Mouse (Mus musculus): ENCODE data around the gene Zscan2.

The Zscan2 gene

DNA sequence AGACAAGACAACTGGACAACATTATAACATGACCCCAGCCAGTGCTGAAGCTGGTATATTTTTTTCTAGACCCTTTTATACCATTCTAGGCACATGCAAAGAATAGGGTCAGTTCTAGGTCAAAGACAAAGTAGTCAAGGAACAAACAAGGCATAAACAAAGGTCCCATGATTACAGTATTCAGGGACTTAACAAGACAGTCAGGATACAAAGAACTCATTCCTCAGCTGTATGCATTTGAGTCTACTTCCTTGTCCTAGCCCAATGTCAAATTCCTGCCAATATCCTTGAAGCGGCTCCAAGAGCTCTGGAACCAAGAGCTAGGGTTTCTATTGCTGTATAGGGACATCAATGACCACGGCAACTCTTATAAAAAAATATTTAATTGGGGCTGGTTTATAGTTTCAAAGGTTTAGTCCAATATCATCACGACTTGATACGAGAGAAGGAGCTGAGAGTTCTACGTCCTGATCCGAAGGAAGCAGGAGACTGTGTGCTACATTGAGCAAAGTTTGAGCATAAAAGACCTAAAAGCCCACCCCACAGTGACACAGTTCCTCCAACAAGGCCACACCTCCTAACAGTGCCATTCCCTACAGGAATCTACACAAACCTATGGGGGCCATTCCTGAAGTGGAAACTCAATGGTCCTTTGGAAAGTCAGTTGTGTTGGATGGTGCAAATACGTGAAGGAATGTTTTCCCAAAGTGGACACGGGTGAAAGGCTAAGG, 16.6 kb upstream of the Zscan2 start:
- no peak for DNase-seq

DNA sequence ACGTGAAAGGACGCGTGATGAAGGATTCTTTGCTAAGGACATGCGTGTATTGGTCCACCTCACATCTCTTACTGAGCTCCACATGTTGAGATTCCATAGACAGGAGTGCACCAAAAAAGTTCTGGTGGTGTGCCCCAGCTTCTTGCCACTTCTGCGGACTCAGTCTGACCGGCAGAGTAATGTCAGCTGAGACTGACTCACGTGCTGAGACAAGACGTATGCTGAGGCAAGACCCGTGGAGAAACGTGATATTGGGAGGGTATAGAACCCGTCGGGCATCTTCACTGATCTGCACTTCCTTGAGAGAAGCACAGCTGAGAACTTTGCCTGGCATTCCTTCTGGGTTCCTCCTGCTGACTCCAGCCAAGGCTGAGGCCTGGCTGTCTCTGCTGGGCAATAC, 16.0 kb upstream of the Zscan2 start:
- DNase-seq: no peak

DNA sequence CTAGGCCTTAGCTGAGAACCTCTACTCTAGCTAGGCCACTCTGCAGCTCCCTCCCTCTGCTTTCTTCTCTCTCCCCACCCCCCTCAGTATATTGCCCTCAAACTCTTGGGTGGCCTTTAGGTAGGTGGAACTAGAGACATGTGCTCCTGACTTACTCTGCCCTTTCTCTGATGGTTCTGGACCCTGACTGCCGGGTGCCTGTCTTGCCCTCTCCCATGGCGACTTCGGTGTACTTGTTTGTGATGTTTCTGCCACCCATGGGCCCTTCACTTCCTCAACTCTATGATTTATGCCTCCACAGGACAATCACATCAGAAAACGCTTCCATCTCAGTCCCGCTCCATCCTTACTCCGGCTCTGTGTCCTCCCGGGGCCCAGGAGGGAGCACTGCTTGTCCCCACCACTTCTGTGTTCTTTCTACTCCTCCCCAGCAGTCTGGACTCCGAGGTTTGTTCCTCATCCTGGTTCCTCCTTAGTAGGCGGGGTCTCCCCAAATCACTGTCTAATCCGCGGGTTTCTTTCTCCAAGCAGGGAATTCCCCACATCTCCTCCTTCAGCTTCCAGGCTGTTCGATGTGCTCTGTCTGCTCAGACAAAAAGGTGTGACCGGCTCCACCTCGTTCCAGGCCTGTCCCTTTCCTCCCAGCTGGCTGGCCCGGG, 15.0 kb upstream of the Zscan2 start:
- no peak for DNase-seq

DNA sequence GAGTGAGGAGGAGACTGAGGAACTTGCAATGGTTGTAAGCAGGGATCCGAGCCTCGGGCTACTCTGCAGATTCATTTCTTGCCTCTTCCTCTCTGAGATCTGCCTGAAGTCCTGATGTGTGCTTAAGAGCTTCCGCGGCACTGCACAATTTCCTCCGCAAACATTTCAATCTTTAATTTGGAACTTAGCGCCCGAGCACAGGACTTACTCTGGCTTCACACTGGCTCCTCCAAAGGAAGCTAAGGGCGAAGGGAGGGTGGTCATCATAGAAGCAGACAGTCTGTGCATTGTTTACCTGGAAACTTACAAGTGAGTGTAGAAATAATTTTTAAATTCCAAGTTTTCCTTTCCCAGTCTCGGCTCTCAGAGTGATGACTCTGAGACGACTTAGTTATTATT, 14.4 kb upstream of the Zscan2 start:
- DNase-seq: no peak

DNA sequence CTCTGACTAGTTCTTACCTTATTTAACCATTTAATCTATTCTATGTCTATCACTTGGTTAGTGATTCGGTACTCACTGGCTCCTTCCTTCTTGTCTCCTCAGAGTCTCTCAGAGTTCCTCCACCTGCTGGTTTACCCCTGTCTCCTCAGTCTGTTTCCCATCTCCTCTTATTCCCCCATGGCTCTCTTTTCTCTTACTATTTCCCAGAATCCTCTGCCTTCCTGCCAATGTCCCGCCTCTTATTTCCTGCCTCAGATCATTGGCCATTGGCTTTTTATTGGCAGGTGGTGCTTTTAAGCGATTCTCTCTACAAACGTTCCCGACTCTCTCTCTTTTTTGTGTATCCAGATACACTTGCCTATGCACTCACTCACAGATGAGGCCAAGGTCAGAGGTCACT, 14.0 kb upstream of the Zscan2 start:
- DNase-seq: no peak

DNA sequence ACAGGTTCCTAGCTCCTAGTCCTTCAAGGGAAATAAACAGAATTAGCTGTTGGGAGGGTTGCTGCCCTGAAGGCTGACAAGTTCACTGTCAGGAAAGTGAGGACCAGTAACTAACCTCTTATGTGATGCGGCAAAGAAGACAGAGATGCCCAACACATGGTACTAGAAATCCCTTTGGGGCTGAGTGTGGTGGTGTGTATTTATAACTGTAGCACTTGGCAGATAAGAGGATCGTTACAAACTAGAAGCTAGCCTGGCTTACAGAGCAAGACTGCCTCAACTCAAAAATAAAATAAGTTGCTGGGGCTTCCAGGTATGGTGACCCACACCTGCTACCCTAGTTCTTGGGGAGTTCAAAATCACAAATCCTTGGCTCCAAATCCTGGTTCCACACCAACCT, 11.5 kb upstream of the Zscan2 start:
- DNase-seq: no peak

DNA sequence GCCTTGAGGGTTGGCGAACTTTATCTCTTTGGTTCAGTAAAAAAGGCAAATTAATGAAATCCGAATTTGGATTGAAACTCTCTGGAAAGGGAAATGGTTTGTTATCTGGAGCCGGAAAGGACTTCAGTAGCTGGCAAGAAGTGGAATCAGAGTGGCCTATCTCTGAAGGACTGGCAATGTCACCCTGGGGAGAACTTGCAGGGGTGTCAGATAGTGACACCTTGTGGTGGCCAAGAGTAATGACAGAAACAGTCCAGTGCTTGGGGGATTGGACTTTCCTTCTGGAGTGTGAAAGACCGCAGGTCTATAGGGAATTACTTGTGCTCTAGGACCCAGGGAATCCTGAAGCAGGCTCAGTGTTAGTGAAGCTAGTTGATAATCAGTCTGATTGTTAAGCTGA, 11.0 kb upstream of the Zscan2 start:
- peak; percentile 29 for DNase-seq

DNA sequence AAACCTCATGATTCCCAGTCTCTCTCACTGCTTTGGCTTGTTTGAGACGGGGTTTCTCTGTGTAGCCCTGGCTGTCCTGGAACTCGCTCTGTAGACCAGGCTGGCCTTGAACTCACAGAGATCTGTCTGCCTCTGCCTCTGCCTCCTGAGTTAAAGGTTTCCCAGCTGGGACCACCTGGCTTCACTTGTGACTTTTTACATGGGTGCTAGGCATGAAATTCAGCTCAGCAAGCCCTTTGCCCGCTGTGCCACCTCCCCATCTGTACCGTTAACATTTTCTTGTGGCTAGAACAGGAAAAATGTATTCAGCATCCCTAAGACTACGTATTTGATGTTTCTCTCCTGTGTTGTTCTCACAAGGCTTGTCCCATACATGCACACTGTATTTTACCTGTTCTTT, 10.2 kb upstream of the Zscan2 start:
- DNase-seq: no peak

DNA sequence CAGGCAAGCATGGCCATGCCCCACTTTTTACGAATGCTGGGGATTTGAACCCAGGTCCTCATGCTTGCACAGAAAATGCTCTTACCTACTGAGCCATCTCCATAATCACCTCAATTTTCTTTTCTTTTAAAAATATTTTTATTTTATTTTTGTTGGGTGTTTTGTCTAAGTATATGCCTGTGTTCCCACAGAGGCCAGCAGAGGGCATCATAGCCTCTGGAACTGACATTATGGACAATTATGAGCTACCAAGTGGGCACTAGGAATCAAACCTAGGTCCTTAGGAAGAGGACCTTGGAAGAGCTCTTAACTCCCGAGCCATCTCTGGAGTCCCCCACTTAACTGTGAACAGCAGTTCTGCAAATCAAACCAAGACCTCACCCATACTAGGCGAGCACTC, 7.5 kb upstream of the Zscan2 start:
- no peak for DNase-seq

DNA sequence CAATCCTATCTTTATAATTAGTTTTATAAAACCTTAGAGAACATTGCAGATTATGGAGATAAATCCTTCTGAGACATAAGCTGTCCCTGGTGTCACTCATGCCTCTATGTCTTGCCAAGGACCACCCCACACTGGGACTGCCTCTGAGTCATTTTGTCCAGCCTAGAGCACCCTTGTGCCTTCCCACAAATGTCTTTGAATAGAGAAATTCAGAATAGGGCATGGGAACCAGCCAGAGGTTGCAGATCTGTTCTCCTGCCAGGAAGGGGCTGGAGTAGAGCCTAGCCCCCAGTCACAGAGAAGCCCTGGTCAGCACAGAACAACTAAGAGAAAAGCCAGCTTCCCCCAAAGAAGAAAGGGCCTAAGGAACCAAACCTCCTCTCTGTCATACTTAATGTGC, 5.4 kb upstream of the Zscan2 start:
- DNase-seq: no peak

DNA sequence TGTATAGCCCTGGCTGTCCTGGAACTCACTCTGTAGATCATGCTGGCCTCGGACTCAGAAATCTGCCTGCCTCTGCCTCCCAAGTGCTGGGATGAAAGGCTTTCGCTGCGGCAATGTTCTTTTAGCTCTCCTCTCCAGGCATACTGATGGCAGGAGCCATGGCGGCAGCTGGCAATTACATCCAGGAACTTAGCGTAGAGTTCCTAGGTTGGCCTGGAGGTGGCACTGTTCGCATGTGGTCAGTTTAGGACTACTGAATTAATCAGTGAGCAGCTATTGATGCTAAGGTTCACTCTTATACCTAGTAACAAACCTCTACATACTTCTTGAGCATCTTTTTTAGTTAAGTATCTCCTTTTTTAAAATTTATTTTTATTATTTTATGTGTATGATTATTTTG, 3.5 kb upstream of the Zscan2 start:
- peak; percentile 69 for DNase-seq

DNA sequence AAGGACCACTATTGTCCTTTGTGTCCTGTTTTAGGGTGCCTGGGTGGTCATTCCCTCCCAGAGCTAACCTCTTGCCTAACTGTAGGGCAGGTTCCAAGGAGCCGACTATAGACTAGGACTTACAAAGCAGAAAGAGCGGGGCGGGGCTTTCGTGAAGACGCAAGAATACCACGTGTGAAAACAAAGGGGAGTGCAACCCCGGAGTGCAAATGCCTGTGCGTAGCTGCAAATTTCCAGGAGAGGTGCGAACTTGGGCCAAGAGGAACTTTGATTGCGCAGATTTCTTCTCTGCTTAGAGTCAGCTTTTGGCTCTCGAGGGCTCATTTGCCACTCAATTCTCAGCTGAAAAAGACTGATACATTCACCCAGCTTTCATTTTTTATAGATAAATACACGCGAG, 493 bp upstream of the Zscan2 start:
- DNase-seq: peak; percentile 67

DNA sequence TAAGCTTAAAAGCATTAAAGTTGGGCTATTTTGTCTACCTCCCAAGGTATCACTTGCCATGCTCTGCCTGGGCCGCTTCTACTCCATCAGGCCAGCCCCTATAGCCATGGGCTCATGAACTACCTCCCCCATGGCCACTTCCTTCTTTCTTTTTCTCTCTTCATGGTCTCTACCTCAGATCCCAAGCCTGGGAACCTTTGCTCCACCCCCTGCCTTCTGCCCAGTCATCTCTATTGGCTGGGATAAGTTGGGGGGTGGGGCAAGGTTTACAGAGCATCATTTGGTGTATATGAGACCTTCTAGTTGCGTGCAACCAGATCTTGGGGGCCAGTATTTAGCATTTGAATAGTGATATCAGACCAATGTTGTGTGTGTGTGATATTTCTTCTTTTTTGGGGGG, 1.8 kb downstream of the Zscan2 start:
- no peak for DNase-seq

DNA sequence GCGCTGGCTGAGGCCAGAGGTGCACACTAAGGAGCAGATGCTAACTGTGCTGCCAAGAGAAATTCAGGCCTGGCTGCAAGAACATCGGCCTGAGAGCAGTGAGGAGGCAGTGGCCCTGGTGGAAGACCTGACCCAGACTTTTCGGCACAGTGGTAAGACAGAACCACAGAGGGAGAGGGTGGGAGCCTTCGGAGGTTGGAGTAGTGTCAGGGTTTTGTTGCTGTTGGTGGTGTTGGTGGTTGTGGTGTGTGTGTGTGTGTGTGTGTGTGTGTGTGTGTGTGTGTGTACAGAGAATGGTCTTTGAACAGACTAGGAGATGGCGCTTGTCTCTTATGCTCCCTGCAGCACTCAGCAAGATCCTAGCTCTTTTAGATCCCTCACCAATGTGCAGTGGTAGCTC, 2.8 kb downstream of the Zscan2 start:
- no peak for DNase-seq

DNA sequence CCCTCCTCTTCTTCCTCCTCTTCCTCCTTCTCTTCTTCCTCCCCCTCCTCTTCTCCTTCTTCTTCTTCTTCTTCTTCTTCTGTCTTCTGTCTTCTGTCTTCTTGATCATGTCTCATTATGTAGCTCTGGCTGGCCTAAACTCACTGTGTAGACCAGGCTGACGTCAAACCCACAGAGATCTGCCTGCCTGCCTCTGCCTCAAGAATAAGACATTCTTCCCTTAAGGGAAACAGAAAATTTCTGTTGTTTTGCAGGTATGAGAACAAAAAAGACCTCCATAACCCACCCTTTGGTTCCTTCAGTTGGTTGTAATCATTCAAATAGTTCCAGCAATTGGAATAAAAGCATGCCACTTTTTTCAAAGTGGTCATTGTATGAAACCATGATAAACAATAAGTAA, 3.4 kb downstream of the Zscan2 start:
- no peak for DNase-seq

DNA sequence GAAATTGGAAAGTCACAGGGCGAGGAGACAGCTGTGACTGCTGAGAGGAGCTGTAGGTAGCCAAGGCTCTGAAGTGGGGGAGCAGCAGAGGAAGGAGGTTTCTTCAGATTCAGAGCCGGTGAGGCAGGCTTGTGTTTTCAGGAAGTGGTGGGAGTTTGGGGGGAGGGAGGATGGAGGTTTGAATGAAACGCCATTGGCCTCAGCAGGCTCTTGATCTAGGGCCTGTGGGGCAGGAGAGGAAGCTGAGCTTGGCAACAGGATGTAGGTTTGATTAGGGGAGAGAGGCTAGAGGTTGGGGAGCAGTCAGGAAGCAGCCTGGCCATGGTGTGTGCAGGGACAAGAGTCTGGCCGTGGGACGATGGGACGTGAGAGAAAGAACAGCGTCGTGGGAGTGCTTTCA, 4.1 kb downstream of the Zscan2 start:
- no peak for DNase-seq

DNA sequence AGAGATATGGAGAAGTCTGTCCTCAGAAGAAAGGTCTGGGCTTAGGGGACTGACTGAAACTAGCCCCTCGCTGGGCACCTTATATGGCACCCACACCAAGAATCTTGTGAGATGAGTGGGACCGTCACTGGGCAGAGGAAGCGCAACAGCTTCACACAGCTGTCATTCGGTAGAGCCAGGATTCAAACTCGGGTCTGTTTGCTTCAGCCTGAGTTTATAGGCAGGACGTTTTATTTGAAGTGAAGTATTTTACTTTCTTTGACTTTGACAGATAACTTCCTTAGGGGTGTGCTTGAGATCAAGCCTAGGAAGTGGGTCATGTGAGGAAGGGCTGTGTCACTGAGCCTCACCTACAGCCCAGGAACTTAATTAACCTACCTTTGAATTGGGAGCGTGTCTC, 4.8 kb downstream of the Zscan2 start:
- DNase-seq: no peak

DNA sequence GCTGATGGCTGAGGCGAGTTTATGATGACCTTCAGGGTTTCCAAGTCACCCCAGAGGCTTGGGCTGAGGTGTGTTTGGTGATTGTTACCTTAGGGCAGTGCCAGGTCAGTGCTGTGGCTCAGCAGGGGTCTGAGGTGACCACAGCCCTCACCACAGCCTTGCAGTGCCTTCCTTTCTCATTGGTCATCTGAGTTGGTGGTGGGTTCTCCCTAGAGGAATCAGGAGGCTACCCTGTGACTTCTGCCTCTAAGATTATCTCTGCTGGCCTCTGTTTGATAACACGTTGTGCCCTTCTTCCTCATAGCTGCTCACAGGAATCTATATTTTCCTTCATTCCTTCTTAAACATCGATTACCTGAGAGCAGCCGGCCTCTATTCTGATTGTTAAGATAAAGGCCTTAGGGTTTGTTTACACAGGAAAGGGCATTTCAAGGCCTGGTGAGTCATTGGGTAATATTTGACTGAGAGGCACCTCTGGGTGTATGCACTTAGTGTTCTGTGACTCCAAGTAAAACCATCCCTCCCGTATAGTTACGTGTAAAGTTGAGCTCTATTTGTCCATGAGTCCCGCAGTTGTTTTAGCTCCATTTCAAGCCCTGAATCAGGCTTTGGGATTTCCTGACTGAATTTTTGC, 5.9 kb downstream of the Zscan2 start:
- no peak for DNase-seq

DNA sequence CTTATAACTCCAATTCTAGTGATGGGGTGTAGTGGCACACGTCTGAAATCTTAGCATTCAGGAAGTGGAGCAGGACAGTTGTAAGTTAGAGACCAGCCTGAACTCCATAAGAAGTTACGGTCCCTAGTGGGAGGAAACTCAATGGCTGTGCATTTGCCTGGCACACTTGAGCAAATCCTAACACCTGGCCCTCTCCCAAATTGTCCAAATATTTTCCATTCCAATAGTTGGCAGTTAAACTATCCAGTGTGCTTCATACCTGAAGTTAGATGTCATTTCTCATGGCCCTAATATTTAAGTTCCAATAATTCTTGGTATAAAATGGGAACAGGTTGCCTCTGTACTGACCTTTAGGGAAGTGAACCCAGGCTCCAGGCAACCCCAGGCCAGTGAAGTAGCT, 8.0 kb downstream of the Zscan2 start:
- DNase-seq: no peak

DNA sequence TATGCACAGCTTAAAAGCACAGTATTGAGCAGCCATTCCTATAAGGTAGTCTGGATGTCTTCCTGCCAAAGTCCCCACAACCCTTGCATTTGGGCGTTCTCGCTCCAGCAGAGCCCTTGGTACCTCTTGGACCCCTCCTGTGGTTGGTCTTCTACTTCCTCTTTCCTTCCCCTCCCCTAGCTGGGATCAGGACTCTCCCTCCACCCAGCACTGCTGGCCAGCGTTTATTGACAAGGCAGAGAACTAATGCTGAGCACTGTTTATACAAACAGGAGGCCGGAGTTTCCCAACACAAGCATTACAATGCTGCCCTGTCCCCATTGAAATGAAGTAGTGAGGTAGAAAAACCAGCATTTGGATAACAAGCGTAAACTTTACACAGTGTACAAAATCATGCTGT, 12.3 kb downstream of the Zscan2 start:
- DNase-seq: no peak

DNA sequence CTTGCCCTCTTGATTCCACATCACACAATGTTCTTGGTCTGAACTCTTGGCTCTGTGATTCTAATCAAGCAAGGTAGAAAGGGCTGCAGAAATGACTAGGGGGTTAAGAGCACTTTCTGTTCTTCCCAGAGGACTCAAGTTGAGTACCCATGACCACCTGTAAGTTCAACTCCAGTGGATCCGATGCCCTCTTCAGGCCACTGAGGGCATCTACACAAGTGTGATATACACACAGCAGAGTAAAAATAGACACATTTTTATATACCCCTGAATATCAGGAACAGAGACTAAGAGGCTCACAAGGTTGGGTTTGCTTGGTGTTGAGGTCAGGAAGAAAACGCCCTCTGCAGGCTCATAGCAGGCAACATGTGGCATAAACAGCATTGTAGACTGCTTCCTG, 12.9 kb downstream of the Zscan2 start:
- no peak for DNase-seq

DNA sequence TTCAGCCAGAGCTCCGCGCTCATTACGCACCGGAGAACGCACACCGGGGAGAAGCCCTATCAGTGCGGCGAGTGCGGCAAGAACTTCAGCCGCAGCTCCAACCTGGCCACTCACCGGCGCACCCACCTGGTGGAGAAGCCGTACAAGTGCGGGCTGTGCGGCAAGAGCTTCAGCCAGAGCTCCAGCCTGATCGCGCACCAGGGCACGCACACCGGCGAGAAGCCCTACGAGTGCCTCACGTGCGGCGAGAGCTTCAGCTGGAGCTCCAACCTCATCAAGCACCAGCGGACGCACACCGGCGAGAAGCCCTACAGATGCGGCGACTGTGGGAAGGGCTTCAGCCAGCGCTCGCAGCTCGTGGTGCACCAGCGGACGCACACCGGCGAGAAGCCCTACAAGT, 15.0 kb downstream of the Zscan2 start:
- DNase-seq: no peak

DNA sequence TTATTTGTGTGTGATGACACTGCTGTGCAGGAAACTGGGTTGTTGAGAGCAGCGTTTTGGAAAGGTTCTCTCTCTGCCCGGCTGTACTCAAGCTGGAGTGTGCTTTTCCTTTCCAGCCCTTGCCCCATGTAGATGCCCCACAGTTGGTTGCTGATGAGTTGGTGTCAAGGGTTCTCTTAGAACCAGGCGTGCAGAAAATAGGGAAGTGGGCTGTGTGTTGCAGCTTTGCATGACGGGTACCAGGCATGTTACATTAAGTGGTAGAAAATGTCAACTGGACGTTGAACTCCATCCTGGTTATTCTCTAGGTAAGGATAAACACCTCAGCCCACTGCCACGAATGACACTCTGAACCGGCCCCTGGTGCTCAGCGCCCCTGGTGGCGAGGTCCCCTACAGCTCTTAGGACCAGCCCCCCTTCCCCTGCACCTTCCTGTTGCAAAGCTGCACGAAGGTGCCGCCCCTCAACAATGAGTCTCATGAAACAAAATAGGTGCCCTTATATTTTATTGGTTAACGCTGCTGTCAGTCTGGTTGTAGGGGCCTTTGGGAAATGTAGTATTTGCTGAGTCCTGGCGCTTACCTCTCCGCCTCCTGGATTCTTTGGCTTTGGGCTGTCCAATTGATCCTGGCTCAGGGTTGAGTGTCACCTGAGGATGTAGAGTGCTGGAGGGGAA, 22.2 kb downstream of the Zscan2 start:
- peak; percentile 75 for DNase-seq

DNA sequence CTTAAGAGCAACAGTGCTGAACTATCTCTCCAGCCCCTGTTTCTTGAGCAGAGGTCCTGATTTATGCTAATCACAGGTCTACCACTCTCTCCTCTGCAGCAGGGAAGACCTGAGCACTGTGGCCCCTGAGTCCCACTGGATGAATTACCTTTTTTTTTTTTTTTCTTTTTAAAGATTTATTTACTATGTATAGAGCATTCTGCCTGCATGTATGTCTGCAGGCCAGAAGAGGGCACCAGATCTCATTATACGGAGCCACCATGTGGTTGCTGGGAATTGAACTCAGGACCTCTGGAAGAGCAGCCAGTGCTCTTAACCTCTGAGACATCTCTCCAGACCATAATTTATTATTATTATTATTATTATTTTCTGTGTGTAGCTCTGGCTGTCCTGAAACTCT, 24.9 kb downstream of the Zscan2 start:
- DNase-seq: no peak

Measured in cerebellum, adult 11-12 months (tissue).